Mouse (Mus musculus): ENCODE data around the gene Ndufb5. TPM values are rescaled to one million over a fixed set of nuclear protein-coding genes. Genes with fewer than 3 reads are reported as not detected.

Gene Ndufb5
- 401 and 405 TPM in 2 replicates for polyA plus RNA-seq (2015; fragmentation: Nextera tagmentation; extraction: Ambion mirVana)

DNA sequence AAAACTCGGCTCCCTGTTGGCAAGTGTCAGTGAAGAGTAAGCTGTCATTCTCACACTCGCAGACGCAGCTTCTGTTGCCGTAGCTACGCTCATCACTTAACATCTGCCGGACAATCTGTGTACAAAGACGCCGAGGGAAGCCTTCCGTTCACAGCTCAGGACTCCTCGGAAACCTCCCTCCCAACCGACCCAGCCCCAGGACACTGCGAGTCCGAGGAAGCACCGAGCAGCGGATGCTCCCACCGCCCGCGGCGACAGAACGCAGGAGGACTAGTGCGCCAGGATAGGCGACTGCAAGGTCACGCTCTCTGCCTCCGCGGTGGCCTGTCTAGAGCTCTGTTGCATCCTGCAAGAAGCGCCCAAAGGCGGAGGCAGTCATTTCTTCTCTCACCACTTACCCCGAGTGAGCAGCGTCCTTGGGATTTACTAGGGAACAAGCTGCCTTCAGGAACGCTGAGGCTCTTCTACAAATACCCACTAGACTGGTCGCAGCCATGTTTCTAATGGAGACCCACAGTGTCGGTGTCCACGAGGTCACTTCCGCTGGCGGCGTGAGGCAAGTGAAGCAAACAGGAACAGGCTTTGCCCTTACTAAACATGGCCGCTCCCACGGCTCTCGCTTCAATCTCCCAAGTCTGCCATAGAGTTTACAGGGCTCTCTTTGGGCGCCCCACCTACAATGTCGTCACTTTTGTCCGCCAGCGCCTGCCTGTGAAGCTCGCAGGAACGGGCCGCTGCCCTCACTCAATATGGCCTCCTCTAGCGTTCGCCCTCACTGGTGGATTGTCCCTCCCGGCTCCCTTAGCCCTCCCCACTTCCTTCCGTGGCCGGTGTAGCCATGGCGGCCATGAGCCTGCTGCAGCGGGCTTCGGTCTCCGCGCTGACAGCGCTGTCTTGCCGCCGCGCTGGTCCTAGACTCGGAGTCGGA is at the start of gene Ndufb5:
Ndufb5 (plus strand) TSS at position 747 of the 928 bp plus-strand sequence.
- peak; percentile 98 for ATAC-seq
- H3K27me3 ChIP-seq (replicated peaks; ENCODE audit: control insufficient read depth, insufficient read depth, low read length), result no peaks in the 10 kb centered on the region
- peak within 1 kb of the TSS; percentile 82 for H3K27ac ChIP-seq (ENCODE audit: low read length)
- peak within 1 kb of the TSS; percentile 61 for H3K4me2 ChIP-seq (ENCODE audit: low read depth, low read length)
- H3K9ac ChIP-seq (ENCODE audit: low read depth, low read length), result peak within 1 kb of the TSS; percentile 91
- no peaks in the 10 kb centered on the region for H3K9me3 ChIP-seq (ENCODE audit: control insufficient read depth, low read length)
- H3K4me1 ChIP-seq (ENCODE audit: control insufficient read depth, insufficient read depth, low read length), result peaks cover 10% of the 10 kb centered on the region; the same call in 1 of the 2 replicates
- peak within 1 kb of the TSS; percentile 89 for H3K4me3 ChIP-seq (ENCODE audit: low read length)
- no peaks in the 10 kb centered on the region for H3K36me3 ChIP-seq (ENCODE audit: control insufficient read depth, insufficient read depth, low read length)
- WGBS, result under 1% methylated on average over 62 of the region's 62 CpGs

GRCm38 (mm10) chr3:32687156-32687555 is 49.6 kb upstream of the Ndufb5 start:
- Histone ChIP-seq H3K9ac (ENCODE audit: low read depth, low read length) (no peak overlapping the region), H3K27me3 (replicated peaks; ENCODE audit: control insufficient read depth, insufficient read depth, low read length) (no peaks in the 10 kb centered on the region), H3K9me3 (ENCODE audit: control insufficient read depth, low read length) (no peaks in the 10 kb centered on the region), H3K27ac (ENCODE audit: low read length) (no peak overlapping the region), H3K36me3 (ENCODE audit: control insufficient read depth, insufficient read depth, low read length) (no peaks in the 10 kb centered on the region), H3K4me3 (ENCODE audit: low read length) (no peak overlapping the region), H3K4me2 (ENCODE audit: low read depth, low read length) (no peak overlapping the region), H3K4me1 (ENCODE audit: control insufficient read depth, insufficient read depth, low read length) (no peaks in the 10 kb centered on the region)
- ATAC-seq, result no peak
- 57% methylated on average over 4 of the region's 4 CpGs for WGBS

DNA sequence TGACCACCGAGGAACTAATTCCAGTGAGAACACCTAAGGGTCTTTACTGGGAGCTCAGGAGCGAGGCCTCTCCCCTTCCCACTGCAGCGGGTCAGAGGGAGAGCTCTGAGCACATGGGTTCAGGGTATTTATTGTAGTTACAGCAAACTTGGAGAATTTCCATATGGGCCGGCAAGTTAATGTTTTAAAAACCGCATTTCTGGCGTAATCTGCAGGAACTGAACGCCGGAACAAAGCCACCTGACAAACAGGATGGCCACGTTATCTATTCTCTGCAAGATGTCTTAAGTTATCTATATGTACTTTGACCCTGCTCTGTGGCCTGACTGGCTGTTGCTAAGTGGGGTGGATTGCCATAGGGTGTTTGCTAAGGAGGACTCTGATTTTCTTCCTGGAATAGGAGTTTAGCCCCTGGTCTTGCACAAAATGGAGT is 47.2 kb upstream of the Ndufb5 start:
- Histone ChIP-seq H3K9ac (ENCODE audit: low read depth, low read length) (no peak overlapping the region), H3K27me3 (replicated peaks; ENCODE audit: control insufficient read depth, insufficient read depth, low read length) (no peaks in the 10 kb centered on the region), H3K4me1 (ENCODE audit: control insufficient read depth, insufficient read depth, low read length) (no peaks in the 10 kb centered on the region), H3K27ac (ENCODE audit: low read length) (peak overlapping the region; percentile 64), H3K36me3 (ENCODE audit: control insufficient read depth, insufficient read depth, low read length) (no peaks in the 10 kb centered on the region), H3K9me3 (ENCODE audit: control insufficient read depth, low read length) (no peaks in the 10 kb centered on the region), H3K4me2 (ENCODE audit: low read depth, low read length) (no peak overlapping the region), H3K4me3 (ENCODE audit: low read length) (no peak overlapping the region)
- 51% methylated on average over 9 of the region's 9 CpGs for WGBS
- peak; percentile 94 for ATAC-seq

- 68% methylated on average over 3 of the region's 3 CpGs for WGBS
- H3K9ac ChIP-seq (ENCODE audit: low read depth, low read length), result no peak overlapping the region
- no peaks in the 10 kb centered on the region for H3K27me3 ChIP-seq (replicated peaks; ENCODE audit: control insufficient read depth, insufficient read depth, low read length)
- ATAC-seq, result peak; percentile 56
- H3K4me3 ChIP-seq (ENCODE audit: low read length), result no peak overlapping the region
- H3K27ac ChIP-seq (ENCODE audit: low read length), result peak overlapping the region; percentile 64; the same call in 1 of the 2 replicates
- no peaks in the 10 kb centered on the region for H3K4me1 ChIP-seq (ENCODE audit: control insufficient read depth, insufficient read depth, low read length)
- no peaks in the 10 kb centered on the region for H3K36me3 ChIP-seq (ENCODE audit: control insufficient read depth, insufficient read depth, low read length)
- no peak overlapping the region for H3K4me2 ChIP-seq (ENCODE audit: low read depth, low read length)
- H3K9me3 ChIP-seq (ENCODE audit: control insufficient read depth, low read length), result no peaks in the 10 kb centered on the region
Measured at GRCm38 (mm10) chr3:32690008-32690407, 46.8 kb upstream of the Ndufb5 start.

GRCm38 (mm10) chr3:32690901-32691300 is 45.9 kb upstream of the Ndufb5 start:
- ATAC-seq, result no peak
- Histone ChIP-seq H3K27ac (ENCODE audit: low read length) (no peak overlapping the region), H3K36me3 (ENCODE audit: control insufficient read depth, insufficient read depth, low read length) (no peaks in the 10 kb centered on the region), H3K4me3 (ENCODE audit: low read length) (no peak overlapping the region), H3K9ac (ENCODE audit: low read depth, low read length) (no peak overlapping the region), H3K4me2 (ENCODE audit: low read depth, low read length) (no peak overlapping the region), H3K27me3 (replicated peaks; ENCODE audit: control insufficient read depth, insufficient read depth, low read length) (no peaks in the 10 kb centered on the region), H3K9me3 (ENCODE audit: control insufficient read depth, low read length) (no peaks in the 10 kb centered on the region), H3K4me1 (ENCODE audit: control insufficient read depth, insufficient read depth, low read length) (no peaks in the 10 kb centered on the region)
- 46% methylated on average over 1 of the region's 1 CpGs for WGBS

DNA sequence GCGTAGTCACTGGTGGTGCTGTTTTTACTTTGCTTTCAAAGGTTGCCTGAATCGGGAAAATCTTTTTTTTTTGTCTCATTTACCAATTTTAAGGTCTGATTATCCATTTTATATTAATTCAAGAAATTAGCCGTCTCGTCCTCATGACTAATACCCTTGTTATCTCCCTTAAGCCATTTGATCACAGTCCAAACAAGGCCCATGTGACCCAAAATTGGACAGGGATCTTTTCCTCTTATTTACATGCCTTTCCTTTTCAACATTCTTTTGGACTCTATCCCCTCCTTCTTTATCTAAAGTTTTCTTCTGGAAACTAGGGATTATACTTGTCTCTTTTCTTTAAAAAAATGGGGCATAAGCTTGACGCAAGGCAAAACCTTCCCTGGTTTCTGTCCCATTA is 44.9 kb upstream of the Ndufb5 start:
- H3K27me3 ChIP-seq (replicated peaks; ENCODE audit: control insufficient read depth, insufficient read depth, low read length), result no peaks in the 10 kb centered on the region
- H3K9ac ChIP-seq (ENCODE audit: low read depth, low read length), result no peak overlapping the region
- no peak overlapping the region for H3K4me3 ChIP-seq (ENCODE audit: low read length)
- no peak overlapping the region for H3K4me2 ChIP-seq (ENCODE audit: low read depth, low read length)
- 65% methylated on average over 5 of the region's 5 CpGs for WGBS
- H3K27ac ChIP-seq (ENCODE audit: low read length), result no peak overlapping the region
- H3K36me3 ChIP-seq (ENCODE audit: control insufficient read depth, insufficient read depth, low read length), result no peaks in the 10 kb centered on the region
- ATAC-seq, result no peak
- no peaks in the 10 kb centered on the region for H3K9me3 ChIP-seq (ENCODE audit: control insufficient read depth, low read length)
- H3K4me1 ChIP-seq (ENCODE audit: control insufficient read depth, insufficient read depth, low read length), result no peaks in the 10 kb centered on the region

GRCm38 (mm10) chr3:32694211-32694610 is 42.6 kb upstream of the Ndufb5 start:
- no peaks in the 10 kb centered on the region for H3K27me3 ChIP-seq (replicated peaks; ENCODE audit: control insufficient read depth, insufficient read depth, low read length)
- H3K4me3 ChIP-seq (ENCODE audit: low read length), result no peak overlapping the region
- H3K9ac ChIP-seq (ENCODE audit: low read depth, low read length), result no peak overlapping the region
- 72% methylated on average over 5 of the region's 5 CpGs for WGBS
- no peaks in the 10 kb centered on the region for H3K9me3 ChIP-seq (ENCODE audit: control insufficient read depth, low read length)
- no peaks in the 10 kb centered on the region for H3K36me3 ChIP-seq (ENCODE audit: control insufficient read depth, insufficient read depth, low read length)
- ATAC-seq, result no peak
- H3K4me2 ChIP-seq (ENCODE audit: low read depth, low read length), result no peak overlapping the region
- H3K27ac ChIP-seq (ENCODE audit: low read length), result no peak overlapping the region
- no peaks in the 10 kb centered on the region for H3K4me1 ChIP-seq (ENCODE audit: control insufficient read depth, insufficient read depth, low read length)

DNA sequence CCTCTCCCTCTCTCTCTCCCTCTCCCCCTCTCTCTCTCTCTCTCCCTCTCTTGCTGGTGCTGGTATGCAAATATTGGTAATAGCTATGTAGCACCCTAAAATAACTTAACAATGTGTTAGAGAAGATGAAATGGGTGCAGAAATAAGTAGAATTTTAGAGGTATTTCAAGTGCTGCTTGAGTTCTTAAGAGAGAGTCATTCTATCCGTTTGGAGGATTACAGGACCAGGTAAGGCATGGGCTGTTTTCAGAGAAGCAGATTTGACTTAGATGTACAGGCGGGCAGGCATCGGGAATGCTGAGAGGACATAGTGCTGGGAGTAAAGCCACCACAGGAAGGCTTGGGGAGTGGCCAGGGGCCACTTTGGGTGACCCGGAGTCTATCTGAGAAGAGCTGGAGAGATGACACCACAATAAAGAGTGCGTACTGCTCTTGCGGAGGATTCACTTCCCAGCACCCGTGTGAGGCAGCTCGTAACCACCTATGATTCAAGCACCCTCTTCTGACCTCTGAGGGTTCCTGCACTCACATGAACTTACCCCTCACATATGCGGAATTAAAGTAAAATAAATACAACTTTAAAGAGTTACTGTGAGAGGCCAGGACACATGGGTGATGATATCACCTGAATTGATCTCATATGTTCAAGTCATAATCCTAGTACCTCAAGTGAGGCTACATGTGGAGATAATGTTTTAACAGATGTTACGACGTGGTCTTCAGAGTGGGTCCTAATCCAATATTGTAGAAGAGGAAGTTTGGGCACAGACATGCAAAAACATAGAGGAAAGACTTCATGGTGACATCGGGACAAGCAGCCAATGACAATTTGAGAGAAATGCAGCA is 41.8 kb upstream of the Ndufb5 start:
- Histone ChIP-seq H3K4me3 (ENCODE audit: low read length) (no peak overlapping the region), H3K9ac (ENCODE audit: low read depth, low read length) (no peak overlapping the region), H3K27me3 (replicated peaks; ENCODE audit: control insufficient read depth, insufficient read depth, low read length) (no peaks in the 10 kb centered on the region), H3K4me1 (ENCODE audit: control insufficient read depth, insufficient read depth, low read length) (no peaks in the 10 kb centered on the region), H3K27ac (ENCODE audit: low read length) (no peak overlapping the region), H3K36me3 (ENCODE audit: control insufficient read depth, insufficient read depth, low read length) (no peaks in the 10 kb centered on the region), H3K9me3 (ENCODE audit: control insufficient read depth, low read length) (no peaks in the 10 kb centered on the region), H3K4me2 (ENCODE audit: low read depth, low read length) (no peak overlapping the region)
- no peak for ATAC-seq
- WGBS, result 67% methylated on average over 12 of the region's 12 CpGs

DNA sequence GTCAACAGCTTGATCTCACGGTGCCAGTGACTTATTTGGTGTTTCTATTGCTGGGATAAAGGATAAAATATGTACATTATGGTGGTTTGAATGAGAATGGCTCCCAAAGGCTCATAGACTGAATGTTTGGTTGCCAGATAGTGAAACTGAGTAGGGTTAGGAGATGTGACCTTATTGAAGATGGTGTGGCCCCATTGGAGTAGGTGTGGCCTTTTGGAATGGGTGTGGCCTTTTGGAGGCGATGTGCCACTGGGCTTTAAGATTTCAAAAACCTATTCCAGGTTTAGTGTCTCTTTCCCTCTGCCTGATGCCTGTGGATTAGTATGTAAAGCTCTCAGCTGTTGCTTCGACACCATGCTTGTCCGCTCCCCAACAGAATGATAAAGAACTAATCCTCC is 41.2 kb upstream of the Ndufb5 start:
- ATAC-seq, result no peak
- WGBS, result 83% methylated on average over 4 of the region's 4 CpGs

More for the DNA sequence above, 41.2 kb upstream of the Ndufb5 start:
- Histone ChIP-seq H3K4me1 (ENCODE audit: control insufficient read depth, insufficient read depth, low read length) (no peaks in the 10 kb centered on the region), H3K9me3 (ENCODE audit: control insufficient read depth, low read length) (no peaks in the 10 kb centered on the region), H3K27ac (ENCODE audit: low read length) (no peak overlapping the region), H3K9ac (ENCODE audit: low read depth, low read length) (no peak overlapping the region), H3K36me3 (ENCODE audit: control insufficient read depth, insufficient read depth, low read length) (no peaks in the 10 kb centered on the region), H3K27me3 (replicated peaks; ENCODE audit: control insufficient read depth, insufficient read depth, low read length) (no peaks in the 10 kb centered on the region), H3K4me3 (ENCODE audit: low read length) (no peak overlapping the region), H3K4me2 (ENCODE audit: low read depth, low read length) (no peak overlapping the region)
